Mouse (Mus musculus) embryonic facial prominence, embryonic 13.5 days (tissue): ENCODE results near the gene Gas7. TPM values are rescaled to one million over a fixed set of nuclear protein-coding genes. Genes with fewer than 3 reads are reported as not detected.

ENCODE experiments used
- ATAC-seq: fragments of 200-750 bp; cut with Nextera tagmentation; 2 replicates; pipeline ENCODE4 v1.8.0; 2017; ENCODE audit warnings: low read depth; ENCODE audit not compliant: insufficient number of reproducible peaks, insufficient read depth, low FRiP score, low TSS enrichment
- H3K27ac ChIP-seq: fragments of 300-500 bp; sonication (generic); 2 replicates; pipeline ENCODE4 v1.5.1; 2015; ENCODE audit warnings: moderate library complexity, mild to moderate bottlenecking, inconsistent platforms
- H3K27me3 ChIP-seq: fragments of 300-500 bp; sonication (generic); 2 replicates; pipeline ENCODE4 v1.6.1; 2015; ENCODE audit warnings: mild to moderate bottlenecking, inconsistent platforms
- H3K36me3 ChIP-seq: fragments of 300-500 bp; sonication (generic); 2 replicates; pipeline ENCODE4 v1.6.1; 2015; ENCODE audit warnings: mild to moderate bottlenecking, inconsistent platforms
- H3K4me1 ChIP-seq: fragments of 300-500 bp; sonication (generic); 2 replicates; pipeline ENCODE4 v1.6.1; 2015; ENCODE audit warnings: inconsistent platforms
- H3K4me2 ChIP-seq: fragments of 300-500 bp; sonication (generic); 2 replicates; pipeline ENCODE4 v1.6.1; 2015; ENCODE audit warnings: moderate library complexity, mild to moderate bottlenecking, inconsistent platforms
- H3K4me3 ChIP-seq: fragments of 300-500 bp; sonication (generic); 2 replicates; pipeline ENCODE4 v1.5.1; 2015; ENCODE audit warnings: mild to moderate bottlenecking, inconsistent platforms
- H3K9ac ChIP-seq: fragments of 300-500 bp; sonication (generic); 2 replicates; pipeline ENCODE4 v1.6.1; 2015; ENCODE audit warnings: mild to moderate bottlenecking, inconsistent platforms
- H3K9me3 ChIP-seq: fragments of 300-500 bp; sonication (generic); 2 replicates; pipeline ENCODE4 v1.6.1; 2016; ENCODE audit warnings: inconsistent platforms
- WGBS: fragments of 180-500 bp; shearing (Covaris S2); methylation state at CpG from one replicate; pipeline ENCODE4 v1.1.7; 2015; ENCODE audit warnings: mixed read lengths; 5-methylcytosine and 5-hydroxymethylcytosine counted together
- polyA plus RNA-seq: library from polyadenylated mRNA; unstranded; fragments of >200 nt; fragmentation: Nextera tagmentation; extraction: Ambion mirVana; gene quantifications from 2 replicates; pipeline ENCODE4 v1.2.1, GENCODE M21; 2015

The Gas7 gene
- polyA plus RNA-seq, 1 experiment from 2014 or later = 9.3 TPM

GRCm38 (mm10) chr11:67455527-67455981 lies 317 bp downstream of the Gas7 start:
- Histone ChIP-seq H3K4me2 (peak overlapping the region; percentile 99), H3K4me3 (peak overlapping the region; percentile 73), H3K9me3 (no peaks in the 10 kb centered on the region), H3K27me3 (peaks cover 39% of the 10 kb centered on the region), H3K27ac (no peak overlapping the region), H3K9ac (peak overlapping the region; percentile 77), H3K4me1 (peaks cover 7% of the 10 kb centered on the region), H3K36me3 (no peaks in the 10 kb centered on the region)
- under 1% methylated on average over 42 of the region's 42 CpGs for WGBS
- no peak for ATAC-seq

GRCm38 (mm10) chr11:67456029-67456428 lies 792 bp downstream of the Gas7 start:
- Histone ChIP-seq H3K36me3 (no peaks in the 10 kb centered on the region), H3K4me2 (peak overlapping the region; percentile 99), H3K9ac (peak overlapping the region; percentile 77), H3K4me3 (peak overlapping the region; percentile 73), H3K27me3 (peaks cover 39% of the 10 kb centered on the region), H3K9me3 (no peaks in the 10 kb centered on the region), H3K4me1 (peaks cover 12% of the 10 kb centered on the region), H3K27ac (no peak overlapping the region)
- no peak for ATAC-seq
- WGBS = 13% methylated on average over 7 of the region's 7 CpGs

GRCm38 (mm10) chr11:67458171-67458570 lies 2.9 kb downstream of the Gas7 start:
- H3K4me3 ChIP-seq = no peak overlapping the region
- no peak for ATAC-seq
- peaks cover 39% of the 10 kb centered on the region for H3K27me3 ChIP-seq
- no peak overlapping the region for H3K9ac ChIP-seq
- H3K4me2 ChIP-seq = no peak overlapping the region
- no peak overlapping the region for H3K27ac ChIP-seq
- H3K36me3 ChIP-seq = no peaks in the 10 kb centered on the region
- peaks cover 22% of the 10 kb centered on the region for H3K4me1 ChIP-seq
- H3K9me3 ChIP-seq = no peaks in the 10 kb centered on the region
- WGBS = 28% methylated on average over 2 of the region's 2 CpGs

GRCm38 (mm10) chr11:67467132-67467531 lies 11.9 kb downstream of the Gas7 start:
- no peak for ATAC-seq
- peaks cover 16% of the 10 kb centered on the region for H3K4me1 ChIP-seq
- H3K9ac ChIP-seq = no peak overlapping the region
- 49% methylated on average over 4 of the region's 4 CpGs for WGBS
- no peak overlapping the region for H3K4me2 ChIP-seq
- H3K4me3 ChIP-seq = no peak overlapping the region
- no peaks in the 10 kb centered on the region for H3K9me3 ChIP-seq
- H3K36me3 ChIP-seq = no peaks in the 10 kb centered on the region
- H3K27ac ChIP-seq = 0 out of 2 replicates have a peak overlapping the region, but pooled peaks have one; percentile 7
- H3K27me3 ChIP-seq = peaks cover 2% of the 10 kb centered on the region; the same call in 1 of the 2 replicates

GRCm38 (mm10) chr11:67468846-67469245 lies 13.6 kb downstream of the Gas7 start:
- ATAC-seq = no peak
- no peak overlapping the region for H3K4me3 ChIP-seq
- H3K36me3 ChIP-seq = no peaks in the 10 kb centered on the region
- H3K4me2 ChIP-seq = no peak overlapping the region
- 70% methylated on average over 7 of the region's 7 CpGs for WGBS
- no peaks in the 10 kb centered on the region for H3K9me3 ChIP-seq
- no peak overlapping the region for H3K27ac ChIP-seq
- no peak overlapping the region for H3K9ac ChIP-seq
- peaks cover 2% of the 10 kb centered on the region; the same call in 1 of the 2 replicates for H3K27me3 ChIP-seq
- peaks cover 16% of the 10 kb centered on the region for H3K4me1 ChIP-seq

- no peaks in the 10 kb centered on the region for H3K27me3 ChIP-seq
- no peaks in the 10 kb centered on the region for H3K36me3 ChIP-seq
- H3K4me1 ChIP-seq = no peaks in the 10 kb centered on the region
- H3K27ac ChIP-seq = no peak overlapping the region
- no peaks in the 10 kb centered on the region for H3K9me3 ChIP-seq
- H3K4me3 ChIP-seq = no peak overlapping the region
- 68% methylated on average over 5 of the region's 5 CpGs for WGBS
- H3K4me2 ChIP-seq = no peak overlapping the region
- no peak overlapping the region for H3K9ac ChIP-seq
- no peak for ATAC-seq
These were observed 19.4 kb downstream of the Gas7 start for GRCm38 (mm10) chr11:67474590-67474989.

- H3K36me3 ChIP-seq = no peaks in the 10 kb centered on the region
- no peak overlapping the region for H3K4me2 ChIP-seq
- no peak overlapping the region for H3K9ac ChIP-seq
- 59% methylated on average over 4 of the region's 4 CpGs for WGBS
- no peak overlapping the region for H3K27ac ChIP-seq
- ATAC-seq = no peak
- H3K4me3 ChIP-seq = no peak overlapping the region
- H3K27me3 ChIP-seq = no peaks in the 10 kb centered on the region
- H3K4me1 ChIP-seq = peaks cover 22% of the 10 kb centered on the region
- no peaks in the 10 kb centered on the region for H3K9me3 ChIP-seq
These were observed 24.3 kb downstream of the Gas7 start for GRCm38 (mm10) chr11:67479534-67479933.

GRCm38 (mm10) chr11:67480204-67480956 lies 25.1 kb downstream of the Gas7 start:
- Histone ChIP-seq H3K4me3 (no peak overlapping the region), H3K4me2 (no peak overlapping the region), H3K4me1 (peaks cover 22% of the 10 kb centered on the region), H3K27ac (no peak overlapping the region), H3K27me3 (no peaks in the 10 kb centered on the region), H3K9ac (no peak overlapping the region), H3K9me3 (no peaks in the 10 kb centered on the region), H3K36me3 (no peaks in the 10 kb centered on the region)
- no peak for ATAC-seq
- WGBS = 88% methylated on average over 5 of the region's 5 CpGs

- H3K27ac ChIP-seq = peak overlapping the region; percentile 76; the same call in 1 of the 2 replicates
- no peaks in the 10 kb centered on the region for H3K9me3 ChIP-seq
- no peaks in the 10 kb centered on the region for H3K27me3 ChIP-seq
- no peak overlapping the region for H3K4me3 ChIP-seq
- ATAC-seq = no peak
- peak overlapping the region; percentile 10; the same call in 1 of the 2 replicates for H3K4me2 ChIP-seq
- no peak overlapping the region for H3K9ac ChIP-seq
- no peaks in the 10 kb centered on the region for H3K36me3 ChIP-seq
- WGBS = 40% methylated on average over 5 of the region's 5 CpGs
- H3K4me1 ChIP-seq = peaks cover 22% of the 10 kb centered on the region
These were observed 26.5 kb downstream of the Gas7 start for GRCm38 (mm10) chr11:67481691-67482090.

- WGBS = 39% methylated on average over 9 of the region's 9 CpGs
- no peaks in the 10 kb centered on the region for H3K36me3 ChIP-seq
- H3K9ac ChIP-seq = 0 out of 2 replicates have a peak overlapping the region, but pooled peaks have one; percentile 27
- H3K4me2 ChIP-seq = peak overlapping the region; percentile 10; the same call in 1 of the 2 replicates
- peak overlapping the region; percentile 76 for H3K27ac ChIP-seq
- peaks cover 22% of the 10 kb centered on the region for H3K4me1 ChIP-seq
- 0 out of 2 replicates have a peak, but pooled peaks have one; percentile 54 for ATAC-seq
- H3K27me3 ChIP-seq = no peaks in the 10 kb centered on the region
- no peaks in the 10 kb centered on the region for H3K9me3 ChIP-seq
- H3K4me3 ChIP-seq = no peak overlapping the region
These were observed 27.1 kb downstream of the Gas7 start for GRCm38 (mm10) chr11:67482217-67482760.

GRCm38 (mm10) chr11:67488156-67488555 lies 32.9 kb downstream of the Gas7 start:
- Histone ChIP-seq H3K9me3 (no peaks in the 10 kb centered on the region), H3K4me2 (no peak overlapping the region), H3K4me1 (no peaks in the 10 kb centered on the region), H3K36me3 (no peaks in the 10 kb centered on the region), H3K9ac (no peak overlapping the region), H3K27me3 (no peaks in the 10 kb centered on the region), H3K27ac (no peak overlapping the region), H3K4me3 (no peak overlapping the region)
- 78% methylated on average over 12 of the region's 12 CpGs for WGBS
- no peak for ATAC-seq
